Mouse (Mus musculus) liver, adult 2 months (tissue): ENCODE data around the gene Ctla4.

Experiments used
- CTCF ChIP-seq: fragments of 200-500 bp; IDR thresholded peaks from 2 replicates; pipeline ENCODE4 v1.5.1; 2011; ENCODE audit warnings: low read depth, low read length, control low read depth
- POLR2A ChIP-seq: fragments of 200-500 bp; IDR thresholded peaks from 2 replicates; pipeline ENCODE4 v1.6.1; 2011; ENCODE audit warnings: low read length, control low read depth; ENCODE audit not compliant: insufficient read depth; ENCODE audit errors: extremely low read depth

GRCm38 (mm10) chr1:60883279-60883678 is 3.5 kb upstream of the Ctla4 start:
- TF ChIP-seq CTCF, result no peak
- TF ChIP-seq POLR2A, result no peak
